Mouse (Mus musculus) hindbrain, embryonic 16.5 days (tissue): ENCODE measurements around the gene Epha4. TPM values are rescaled to one million over a fixed set of nuclear protein-coding genes. Genes with fewer than 3 reads are reported as not detected.

Experiments used
- microRNA-seq: library from miRNA; unstranded; fragments of <30 nt; microRNA quantifications from one replicate; pipeline ENCODE4, GENCODE M21; 2017
- polyA plus RNA-seq: library from polyadenylated mRNA; unstranded; fragments of >200 nt; fragmentation: Nextera tagmentation; extraction: Ambion mirVana; gene quantifications from 2 replicates; pipeline ENCODE4 v1.2.1, GENCODE M21; 2015

The Epha4 gene
- polyA plus RNA-seq, 1 experiment from 2014 or later = 40.8 TPM

Small RNA genes lying within 50 kb of the gene (microRNA-seq; reads per million reads assigned to microRNA genes)
- not detected for gene Mir6352
